Mouse (Mus musculus) v-Abl transformed pro-B cells (cell line): ENCODE results near the gene Dner.

Experiments
- in situ Hi-C, 2 experiments: fragments of 400-800 bp; cut with MboI; formaldehyde crosslinking; loops; one replicate each; pipeline ENCODE4 v1.15.1; 2025; ENCODE audit not compliant: unreplicated experiment in 2 of 2

The Dner gene

DNA sequence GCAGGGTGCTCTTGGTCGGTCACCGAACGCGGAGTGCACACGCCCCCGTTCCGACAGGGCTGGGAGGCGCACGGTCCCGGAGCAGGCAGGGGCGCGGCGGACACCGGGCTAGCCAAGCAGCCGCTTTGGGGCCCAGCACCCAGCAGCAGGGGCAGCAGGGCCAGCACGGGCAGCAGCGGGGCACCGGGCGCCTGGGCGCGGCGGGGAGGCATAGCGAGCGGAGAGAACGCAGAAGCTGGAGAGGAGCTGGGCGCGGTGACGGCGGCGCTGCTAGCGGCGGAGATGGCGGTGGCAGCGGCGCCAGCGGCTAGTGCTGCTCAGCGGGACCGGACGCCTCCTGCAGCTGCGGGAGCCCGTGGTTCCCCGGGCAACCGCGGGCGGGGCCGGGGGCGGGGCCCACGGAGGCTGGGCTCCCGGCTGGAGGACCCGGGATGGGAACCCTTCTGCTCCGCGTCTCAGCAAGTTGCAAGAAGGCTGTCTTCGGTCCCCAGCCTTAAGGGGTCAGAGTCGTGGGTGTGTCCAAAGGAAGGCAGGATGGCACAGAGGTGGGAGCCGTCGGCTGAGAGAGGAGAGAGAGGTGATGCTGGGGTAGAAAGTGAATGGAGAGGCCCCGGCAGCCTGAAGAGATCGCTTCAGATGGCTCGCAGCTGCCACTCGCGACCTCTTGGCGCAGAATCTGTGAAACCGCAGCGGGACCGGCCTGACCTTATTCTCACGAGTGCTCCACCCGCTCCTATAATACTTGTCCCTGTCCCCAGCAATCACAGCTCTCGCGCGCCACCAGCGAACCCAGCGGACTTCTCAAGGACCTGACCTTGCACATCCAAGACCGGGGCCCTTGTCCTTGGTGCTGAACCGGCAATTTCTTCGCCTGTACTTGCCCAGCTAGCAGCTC, at the start of gene Dner:
Gene Dner (minus strand): TSS at position 705 of the 895 bp plus-strand sequence.
- in situ Hi-C loops: no loop called here

DNA sequence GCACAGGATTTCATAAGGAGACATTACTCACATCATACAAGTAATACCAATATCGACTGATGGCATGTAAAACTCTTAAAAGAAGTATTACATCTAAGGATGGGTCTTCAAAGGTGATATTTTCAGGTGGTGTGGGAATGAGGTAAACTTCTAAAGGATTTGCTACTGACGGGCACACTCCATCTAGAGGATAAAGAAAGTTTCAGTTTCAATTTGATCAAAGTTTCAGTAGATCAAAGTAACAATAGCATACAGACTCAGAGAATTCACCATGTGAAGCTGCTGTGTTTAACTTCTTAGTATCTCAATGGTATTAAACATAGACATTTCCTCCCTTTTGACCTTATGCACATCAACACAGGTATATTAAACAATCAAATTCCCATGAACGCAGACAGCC, 46.1 kb upstream of the Dner start:
- in situ Hi-C loops: loop anchor here in 1 of 2 experiments (25.0 kb wide), 1 partner anchor 2005 kb away; no protein-coding TSS in a partner anchor

- in situ Hi-C loops: loop anchor here in 1 of 2 experiments (25.0 kb wide), 1 partner anchor 2003 kb away; no protein-coding TSS in a partner anchor
These were observed 44.1 kb upstream of the Dner start for GRCm38 (mm10) chr1:84740080-84740479.

- in situ Hi-C loops: loop anchor here in 1 of 2 experiments (25.0 kb wide), 1 partner anchor 2000 kb away; no protein-coding TSS in a partner anchor
These were observed 41.1 kb upstream of the Dner start for GRCm38 (mm10) chr1:84737097-84737496.

DNA sequence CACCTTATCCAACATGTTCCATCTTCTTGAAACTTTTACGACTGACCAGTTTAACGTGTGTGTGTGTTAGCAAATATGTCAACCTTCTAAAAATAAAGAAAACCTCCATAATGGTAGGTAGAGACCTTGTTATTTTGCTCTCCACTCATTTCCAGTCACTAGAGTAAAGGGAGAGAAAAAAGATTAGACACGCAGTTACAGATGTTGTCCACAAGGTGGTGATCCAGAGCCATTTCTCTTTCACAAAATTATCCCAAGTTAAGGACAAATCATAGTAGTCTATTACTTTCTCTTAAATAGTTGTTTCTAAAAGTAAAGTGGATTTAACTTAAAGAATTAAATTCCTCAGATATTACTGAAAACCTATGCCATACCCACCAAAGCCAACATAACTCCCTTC, 37.8 kb upstream of the Dner start:
- in situ Hi-C loops: loop anchor here in 1 of 2 experiments (25.0 kb wide), 1 partner anchor 1996 kb away; no protein-coding TSS in a partner anchor

- in situ Hi-C loops: loop anchor here in 1 of 2 experiments (25.0 kb wide), 1 partner anchor 1994 kb away; no protein-coding TSS in a partner anchor
These were observed 35.7 kb upstream of the Dner start for GRCm38 (mm10) chr1:84731763-84732162.

DNA sequence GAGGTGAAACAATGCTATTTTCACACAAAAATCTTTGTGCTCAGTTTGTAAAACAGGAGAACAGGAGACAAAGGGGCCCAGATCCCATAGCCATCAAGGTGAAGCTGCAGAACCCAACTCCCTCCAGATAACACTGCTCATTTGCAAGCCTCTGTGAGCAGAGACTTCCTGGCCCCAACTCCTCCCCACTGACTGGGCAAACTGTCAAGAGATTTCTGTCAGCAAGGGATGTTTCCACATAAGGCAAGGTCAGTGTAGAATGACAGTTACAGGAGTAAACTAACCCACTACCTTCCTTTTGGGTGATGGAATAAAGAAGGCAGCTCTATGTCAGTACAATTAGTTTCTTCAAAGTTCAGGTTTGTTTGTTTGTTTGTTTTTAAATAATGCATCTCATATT, 26.8 kb upstream of the Dner start:
- in situ Hi-C loops: no loop called here

DNA sequence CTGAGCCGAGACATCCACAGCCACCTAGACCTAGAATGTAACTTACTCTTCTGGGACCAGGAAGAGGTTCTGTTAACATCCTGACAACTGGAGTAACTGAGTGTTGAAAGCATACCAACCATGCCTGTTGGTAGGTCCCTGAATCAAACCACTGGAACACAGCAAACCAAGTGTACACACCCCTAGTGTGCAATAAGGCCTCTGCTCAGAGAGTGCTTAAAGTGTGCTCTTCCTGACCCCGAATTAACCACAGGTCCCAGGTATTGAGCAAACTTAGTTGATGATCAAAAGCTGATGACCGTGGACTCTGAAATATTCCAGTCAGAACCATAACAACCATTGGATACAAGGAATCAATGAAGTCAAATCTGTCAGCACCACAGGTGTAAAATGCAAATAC, 26.4 kb upstream of the Dner start:
- in situ Hi-C loops: no loop called here

DNA sequence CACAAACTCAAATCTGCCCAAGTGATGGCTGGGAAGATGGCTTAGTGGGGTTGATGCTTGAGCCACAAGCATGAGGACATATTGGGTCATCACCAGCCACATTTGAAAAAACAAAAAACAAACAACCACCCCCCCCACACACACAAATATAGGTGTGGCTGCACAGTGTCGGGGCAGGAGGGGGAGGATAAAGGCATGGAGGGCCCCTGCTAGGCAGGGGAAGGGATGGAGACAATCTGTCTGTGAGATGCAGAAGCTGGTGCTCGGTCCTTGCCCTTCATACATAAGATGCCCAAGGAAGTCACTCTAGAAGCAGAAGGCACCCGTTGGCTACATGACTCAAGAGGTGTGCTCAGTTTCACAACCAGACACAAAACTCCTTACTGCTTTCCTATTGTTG, 25.9 kb upstream of the Dner start:
- in situ Hi-C loops: no loop called here

- in situ Hi-C loops: no loop called here
These were observed 14.1 kb upstream of the Dner start for GRCm38 (mm10) chr1:84709810-84710785.

GRCm38 (mm10) chr1:84709406-84709805, 13.4 kb upstream of the Dner start:
- in situ Hi-C loops: no loop called here

DNA sequence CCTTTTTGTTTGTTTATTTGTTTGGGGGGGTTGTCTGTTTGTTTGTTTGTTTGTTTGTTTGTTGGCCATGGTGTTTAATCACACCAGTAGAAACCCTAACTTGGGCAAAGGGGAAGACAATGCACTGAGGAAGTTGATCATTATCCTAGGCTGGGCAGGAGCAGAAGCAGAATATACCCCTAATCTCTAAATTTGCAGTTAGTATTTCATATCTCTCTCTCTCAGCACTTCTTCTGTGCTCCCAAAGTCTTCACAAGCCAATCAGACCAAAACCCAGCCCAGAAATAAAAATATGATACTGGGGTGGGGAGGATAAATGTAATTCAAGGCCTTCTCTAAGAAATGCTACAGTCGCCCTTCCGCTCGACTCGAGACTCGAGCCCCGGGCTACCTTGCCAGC, 4.2 kb upstream of the Dner start:
- in situ Hi-C loops: no loop called here

DNA sequence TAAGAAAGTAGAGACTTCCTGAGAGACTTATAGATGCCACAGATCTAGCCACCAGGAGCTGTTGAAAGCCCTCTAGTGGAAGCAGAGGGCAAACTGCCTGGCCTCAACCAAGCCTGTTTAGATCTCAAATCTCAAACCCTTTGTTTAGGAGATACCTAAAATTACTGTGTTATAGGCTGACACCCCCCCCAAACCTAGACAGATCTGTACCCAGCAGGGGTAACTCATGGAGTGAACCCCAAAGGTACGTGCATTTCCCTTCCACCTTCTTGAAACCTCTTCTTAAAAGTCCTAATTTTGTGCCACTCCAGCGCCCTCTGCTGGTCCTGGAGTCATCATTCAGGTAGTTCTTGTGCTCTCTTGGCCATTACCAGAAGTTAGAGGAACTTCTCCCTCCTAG, 1.1 kb upstream of the Dner start:
- in situ Hi-C loops: no loop called here

GRCm38 (mm10) chr1:84694688-84695474, 1.1 kb downstream of the Dner start:
- in situ Hi-C loops: no loop called here

DNA sequence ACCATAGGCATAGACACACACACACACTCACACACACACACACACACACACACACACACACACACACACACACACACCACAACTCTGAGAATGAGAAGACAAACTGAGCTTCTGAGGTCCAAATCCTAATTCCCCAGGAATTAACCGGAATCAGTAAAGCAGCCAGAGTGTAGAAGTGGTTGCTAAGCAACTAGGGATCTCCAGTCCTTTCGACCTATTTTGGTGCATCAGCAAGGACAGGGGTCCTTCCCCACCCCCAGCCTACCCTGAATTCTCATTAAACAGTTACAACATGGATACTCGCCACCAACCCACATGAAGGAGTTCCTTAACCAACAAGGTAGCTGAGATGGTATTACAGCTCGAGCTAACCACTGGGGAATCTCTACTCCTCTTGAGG, 18.1 kb downstream of the Dner start:
- in situ Hi-C loops: no loop called here

- in situ Hi-C loops: no loop called here
These were observed 27.7 kb downstream of the Dner start for GRCm38 (mm10) chr1:84668100-84668846.

DNA sequence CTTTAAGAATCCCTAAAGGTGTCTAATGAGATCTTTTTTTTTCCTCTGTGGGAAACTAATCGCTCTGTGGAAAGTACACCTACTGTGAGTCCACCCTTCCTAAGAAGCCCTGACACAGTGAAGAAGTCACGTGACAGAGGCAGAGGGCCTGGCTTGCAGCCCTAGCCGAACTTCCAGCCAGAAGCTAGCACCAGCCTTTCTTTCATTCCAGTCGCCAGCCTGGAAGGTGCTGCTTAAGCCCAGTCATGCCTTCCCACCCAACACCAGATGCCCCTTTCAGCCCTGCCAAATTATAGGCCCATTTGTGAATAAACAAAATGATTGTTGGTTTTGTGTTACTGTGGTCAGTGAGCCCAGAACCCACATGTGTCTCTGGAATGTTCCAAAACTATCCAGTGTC, 28.4 kb downstream of the Dner start:
- in situ Hi-C loops: no loop called here

DNA sequence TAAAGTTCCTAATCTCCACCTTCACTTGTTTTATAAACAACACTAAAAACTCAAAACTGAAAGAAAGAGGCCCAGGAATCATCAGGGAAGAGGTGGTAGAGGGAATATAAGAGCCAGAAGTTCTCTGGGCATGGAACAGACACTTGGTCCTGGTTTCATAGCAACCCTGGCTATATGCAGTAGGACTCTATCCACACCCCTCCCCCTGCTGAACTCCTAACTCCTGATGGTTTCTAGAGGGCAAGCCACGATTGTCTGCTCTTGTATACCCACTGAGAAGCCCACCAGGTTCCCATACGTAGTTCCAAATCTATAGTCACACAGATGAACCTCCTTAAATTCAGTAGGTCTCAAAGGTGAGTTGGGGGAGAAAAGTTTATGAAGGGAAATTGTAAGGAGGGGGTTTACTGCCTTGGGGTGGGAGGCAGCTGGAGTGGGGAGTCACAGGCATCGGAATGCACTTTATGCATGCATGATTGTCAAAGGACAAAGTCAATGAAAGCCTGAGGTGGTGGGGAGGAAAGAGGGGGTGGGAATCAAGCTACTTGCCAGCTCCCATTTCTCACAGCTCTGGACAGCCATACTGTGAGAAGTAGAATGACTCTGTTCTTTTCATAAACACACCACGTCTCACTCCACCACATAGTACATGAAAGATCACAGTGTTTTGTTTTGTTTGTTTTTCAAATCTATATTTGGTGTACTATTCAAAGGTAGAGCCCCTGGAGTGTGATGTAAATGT, 31.5 kb downstream of the Dner start:
- in situ Hi-C loops: no loop called here

DNA sequence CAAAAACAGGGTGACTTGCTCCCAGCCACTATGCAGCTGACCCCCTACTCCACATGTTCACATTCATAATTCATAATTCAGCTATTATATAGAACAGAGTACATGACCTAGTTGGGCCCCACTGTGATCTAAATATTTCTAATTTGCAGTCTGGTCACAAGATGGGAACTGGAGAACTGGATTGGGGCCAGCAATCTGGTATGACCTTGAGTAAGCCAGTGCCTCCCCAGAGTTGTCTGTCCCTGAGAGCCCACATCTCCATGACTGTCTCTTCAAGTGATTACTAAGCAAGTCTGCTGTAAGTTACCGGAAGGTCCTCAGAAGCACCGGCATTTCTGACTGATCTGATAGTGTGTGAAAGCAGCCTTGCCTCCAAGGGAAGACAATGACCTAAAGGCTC, 49.2 kb downstream of the Dner start:
- in situ Hi-C loops: no loop called here
